Comparison of ENCODE assay signal across 8 mouse cellular contexts in genomic region chr7:44867010-44867702, GRCm38 (mm10). TPM values are rescaled to one million over a fixed set of nuclear protein-coding genes. Genes with fewer than 3 reads are reported as not detected.
DNase-seq lines count a peak whose midpoint lies in the region; ATAC-seq and TF ChIP-seq lines count a peak whose summit lies in the region.

No protein-coding gene starts in this region.

- H3K27me3 ChIP-seq in G1E (ENCODE audit: insufficient read depth, low read length) = no peaks in the 10 kb centered on the region
- no peaks in the 10 kb centered on the region for H3K27me3 ChIP-seq in heart, embryonic 16.5 days (ENCODE audit: control insufficient read depth, insufficient read depth, low read length)

- WGBS in heart, embryonic 16.5 days = 54% methylated on average over 19 of the region's 19 CpGs
- WGBS in macrophage (ENCODE audit: missing documents) = 85% methylated on average over 17 of the region's 19 CpGs

- DNase-seq in heart, adult 11 months = peak; percentile 95
- no peak for DNase-seq in heart, adult 8-10 months (ENCODE audit: low spot score)
- DNase-seq in G1E (ENCODE audit: low spot score) = no peak
- no peak for DNase-seq in urinary bladder, postnatal 36 days (ENCODE audit: low spot score in 2 of 2)
- DNase-seq in layer of hippocampus, adult 9-10 months (ENCODE audit: low spot score) = no peak

- no peak for ATAC-seq in G1E (ENCODE audit: extremely low read depth, insufficient number of reproducible peaks, low FRiP score, poor library complexity, severe bottlenecking)
- ATAC-seq in heart, embryonic 16.5 days (replicated peaks; ENCODE audit: extremely low read depth, insufficient read depth, low FRiP score) = no peak
- no peak for ATAC-seq in inflammation-experienced regulatory T-cells, adult 6 months

- peaks cover 50% of the 10 kb centered on the region for H3K79me2 ChIP-seq in macrophage (ENCODE audit: inconsistent target)

- H3K9me3 ChIP-seq in G1E (replicated peaks) = peaks cover 4% of the 10 kb centered on the region; the same call in 1 of the 2 replicates
- no peaks in the 10 kb centered on the region for H3K9me3 ChIP-seq in heart, embryonic 16.5 days (replicated peaks; ENCODE audit: control insufficient read depth, low read length)

- H3K9ac ChIP-seq in heart, embryonic 16.5 days (ENCODE audit: low read length) = peak overlapping the region; percentile 100

- H3K36me3 ChIP-seq in G1E (replicated peaks) (peaks cover 58% of the 10 kb centered on the region), macrophage (ENCODE audit: inconsistent target) (peaks cover 19% of the 10 kb centered on the region)
- H3K36me3 ChIP-seq in heart, embryonic 16.5 days (ENCODE audit: control insufficient read depth, insufficient read depth) = peaks cover 24% of the 10 kb centered on the region

- peaks cover 67% of the 10 kb centered on the region for H3K4me1 ChIP-seq in G1E (ENCODE audit: insufficient read depth, low read depth, low read length)
- H3K4me1 ChIP-seq in heart, embryonic 16.5 days (ENCODE audit: control insufficient read depth, insufficient read depth, low read length) = peaks cover 51% of the 10 kb centered on the region

- H3K27ac ChIP-seq in heart, embryonic 16.5 days (ENCODE audit: low read length) = peak overlapping the region; percentile 100
- peak overlapping the region; percentile 49 for H3K27ac ChIP-seq in macrophage

- H3K4me3 ChIP-seq in G1E (ENCODE audit: low read depth, low read length) (peak overlapping the region; percentile 52; the same call in 1 of the 2 replicates), macrophage (ENCODE audit: inconsistent target) (no peak overlapping the region)
- peak overlapping the region; percentile 94 for H3K4me3 ChIP-seq in heart, embryonic 16.5 days (ENCODE audit: low read length)

- TF ChIP-seq CTCF in G1E (IDR thresholded peaks at IDR 0.05; ENCODE audit: low read depth, low read length) = no peak

- H3K4me2 ChIP-seq in heart, embryonic 16.5 days (ENCODE audit: low read depth, low read length) = peak overlapping the region; percentile 90

RNA-seq across cellular contexts. Expression of gene Ptov1, which starts 2.4 kb away (rescaled TPM):
- 100 to 1,000 TPM; 178 to 199 (median 189) TPM for total RNA-seq in heart, adult 8-10 months (2022)
- total RNA-seq in G1E (2014; fragmentation: Nextera tagmentation) (65.9 and 75.4 TPM in 2 replicates), G1E (2017) (27.2 and 33.2 TPM in 2 replicates)
- polyA plus RNA-seq in G1E (2012) (145 and 150 TPM in 2 replicates), macrophage (2018) (38.5 to 61.7 TPM (median 49.4 TPM) in 3 replicates)
- polyA plus RNA-seq in heart, embryonic 16.5 days (2015; fragmentation: Nextera tagmentation; extraction: Ambion mirVana) = 210 and 269 TPM in 2 replicates
- total RNA-seq in macrophage (2018; cell fraction: chromatin; rRNA removed) = 100 to 1,000 TPM in 3 of 26 experiments, 10 to 100 TPM in 23; 23.8 to 108 (median 56.0) TPM
- total RNA-seq in macrophage (2018; cell fraction: cytosol; rRNA removed) = 10 to 100 TPM; 32.2 to 75.3 (median 46.0) TPM
- total RNA-seq in macrophage (2018; cell fraction: nucleus; rRNA removed) = 10 to 100 TPM; 17.0 to 77.8 (median 39.3) TPM
- polyA plus RNA-seq in inflammation-experienced regulatory T-cells, adult 6 months (2017; shearing (Covaris generic)) = 1 to 10 TPM; 1.9 to 5.6 (median 3.2) TPM

RNA-seq across cellular contexts. Expression of gene Pnkp, which starts 10.2 kb away (rescaled TPM):
- total RNA-seq in heart, adult 8-10 months (2022) = 10 to 100 TPM; 17.8 to 20.6 (median 19.6) TPM
- total RNA-seq in G1E (2014; fragmentation: Nextera tagmentation) (20.5 and 35.8 TPM in 2 replicates), G1E (2017) (28.2 and 36.2 TPM in 2 replicates)
- polyA plus RNA-seq in G1E (2012) (33.0 and 35.9 TPM in 2 replicates), macrophage (2018) (17.4 to 42.4 TPM (median 36.1 TPM) in 3 replicates)
- 27.7 and 28.0 TPM in 2 replicates for polyA plus RNA-seq in heart, embryonic 16.5 days (2015; fragmentation: Nextera tagmentation; extraction: Ambion mirVana)
- total RNA-seq in macrophage (2018; cell fraction: chromatin; rRNA removed) = 100 to 1,000 TPM in 7 of 26 experiments, 10 to 100 TPM in 19; 17.5 to 135 (median 74.6) TPM
- 10 to 100 TPM; 23.3 to 51.5 (median 35.4) TPM for total RNA-seq in macrophage (2018; cell fraction: cytosol; rRNA removed)
- total RNA-seq in macrophage (2018; cell fraction: nucleus; rRNA removed) = 10 to 100 TPM; 17.9 to 77.5 (median 35.3) TPM
- 10 to 100 TPM; 43.2 to 49.7 (median 46.8) TPM for polyA plus RNA-seq in inflammation-experienced regulatory T-cells, adult 6 months (2017; shearing (Covaris generic))

RNA-seq across cellular contexts. Expression of gene Tbc1d17, which starts 18.3 kb away (rescaled TPM):
- 10 to 100 TPM; 40.7 to 59.5 (median 51.5) TPM for total RNA-seq in heart, adult 8-10 months (2022)
- total RNA-seq in G1E (2014; fragmentation: Nextera tagmentation) = 32.3 and 33.5 TPM in 2 replicates
- total RNA-seq in G1E (2017) = 25.7 and 33.5 TPM in 2 replicates
- 65.4 and 75.7 TPM in 2 replicates for polyA plus RNA-seq in G1E (2012)
- polyA plus RNA-seq in heart, embryonic 16.5 days (2015; fragmentation: Nextera tagmentation; extraction: Ambion mirVana) = 60.5 and 62.3 TPM in 2 replicates
- total RNA-seq in macrophage (2018; cell fraction: chromatin; rRNA removed) = 100 to 1,000 TPM in 12 of 26 experiments, 10 to 100 TPM in 14; 32.8 to 197 (median 94.9) TPM
- 10 to 100 TPM; 17.1 to 50.9 (median 28.5) TPM for total RNA-seq in macrophage (2018; cell fraction: cytosol; rRNA removed)
- 100 to 1,000 TPM in 1 of 26 experiments, 10 to 100 TPM in 25; 29.7 to 111 (median 46.6) TPM for total RNA-seq in macrophage (2018; cell fraction: nucleus; rRNA removed)
- 25.6 to 51.8 TPM (median 28.3 TPM) in 3 replicates for polyA plus RNA-seq in macrophage (2018)
- polyA plus RNA-seq in inflammation-experienced regulatory T-cells, adult 6 months (2017; shearing (Covaris generic)) = 10 to 100 TPM; 43.9 to 66.0 (median 60.6) TPM

RNA-seq across cellular contexts. Expression of gene Akt1s1, which starts 18.4 kb away (rescaled TPM):
- 10 to 100 TPM; 64.3 to 76.2 (median 70.5) TPM for total RNA-seq in heart, adult 8-10 months (2022)
- 13.3 and 14.4 TPM in 2 replicates for total RNA-seq in G1E (2014; fragmentation: Nextera tagmentation)
- 23.7 and 32.5 TPM in 2 replicates for total RNA-seq in G1E (2017)
- polyA plus RNA-seq in G1E (2012) = 290 and 566 TPM in 2 replicates
- polyA plus RNA-seq in heart, embryonic 16.5 days (2015; fragmentation: Nextera tagmentation; extraction: Ambion mirVana) = 103 and 104 TPM in 2 replicates
- 10 to 100 TPM; 10.1 to 70.6 (median 25.0) TPM for total RNA-seq in macrophage (2018; cell fraction: chromatin; rRNA removed)
- total RNA-seq in macrophage (2018; cell fraction: cytosol; rRNA removed) = 10 to 100 TPM; 22.9 to 69.0 (median 54.8) TPM
- total RNA-seq in macrophage (2018; cell fraction: nucleus; rRNA removed) = 10 to 100 TPM; 13.3 to 58.4 (median 33.6) TPM
- 33.4 to 56.3 TPM (median 49.1 TPM) in 3 replicates for polyA plus RNA-seq in macrophage (2018)
- 1 to 10 TPM; 1.1 to 4.5 (median 3.7) TPM for polyA plus RNA-seq in inflammation-experienced regulatory T-cells, adult 6 months (2017; shearing (Covaris generic))

RNA-seq across cellular contexts. Expression of gene Med25, which starts 25.4 kb away (rescaled TPM):
- total RNA-seq in heart, adult 8-10 months (2022) = 10 to 100 TPM; 79.8 to 88.1 (median 85.0) TPM
- total RNA-seq in G1E (2014; fragmentation: Nextera tagmentation) = 77.5 and 96.6 TPM in 2 replicates
- 14.0 and 16.5 TPM in 2 replicates for total RNA-seq in G1E (2017)
- 367 and 482 TPM in 2 replicates for polyA plus RNA-seq in G1E (2012)
- polyA plus RNA-seq in heart, embryonic 16.5 days (2015; fragmentation: Nextera tagmentation; extraction: Ambion mirVana) = 89.4 and 96.0 TPM in 2 replicates
- 10 to 100 TPM in 25 of 26 experiments, 1 to 10 TPM in 1; 9.2 to 86.8 (median 38.6) TPM for total RNA-seq in macrophage (2018; cell fraction: chromatin; rRNA removed)
- 10 to 100 TPM; 16.5 to 36.7 (median 27.2) TPM for total RNA-seq in macrophage (2018; cell fraction: cytosol; rRNA removed)
- total RNA-seq in macrophage (2018; cell fraction: nucleus; rRNA removed) = 10 to 100 TPM in 25 of 26 experiments, 1 to 10 TPM in 1; 8.1 to 48.6 (median 20.6) TPM
- 24.5 to 28.2 TPM (median 26.1 TPM) in 3 replicates for polyA plus RNA-seq in macrophage (2018)
- polyA plus RNA-seq in inflammation-experienced regulatory T-cells, adult 6 months (2017; shearing (Covaris generic)) = 10 to 100 TPM in 2 of 3 experiments, 1 to 10 TPM in 1; 7.1 to 14.1 (median 11.1) TPM
